Mouse (Mus musculus): ENCODE data around the gene Id1.

DNA sequence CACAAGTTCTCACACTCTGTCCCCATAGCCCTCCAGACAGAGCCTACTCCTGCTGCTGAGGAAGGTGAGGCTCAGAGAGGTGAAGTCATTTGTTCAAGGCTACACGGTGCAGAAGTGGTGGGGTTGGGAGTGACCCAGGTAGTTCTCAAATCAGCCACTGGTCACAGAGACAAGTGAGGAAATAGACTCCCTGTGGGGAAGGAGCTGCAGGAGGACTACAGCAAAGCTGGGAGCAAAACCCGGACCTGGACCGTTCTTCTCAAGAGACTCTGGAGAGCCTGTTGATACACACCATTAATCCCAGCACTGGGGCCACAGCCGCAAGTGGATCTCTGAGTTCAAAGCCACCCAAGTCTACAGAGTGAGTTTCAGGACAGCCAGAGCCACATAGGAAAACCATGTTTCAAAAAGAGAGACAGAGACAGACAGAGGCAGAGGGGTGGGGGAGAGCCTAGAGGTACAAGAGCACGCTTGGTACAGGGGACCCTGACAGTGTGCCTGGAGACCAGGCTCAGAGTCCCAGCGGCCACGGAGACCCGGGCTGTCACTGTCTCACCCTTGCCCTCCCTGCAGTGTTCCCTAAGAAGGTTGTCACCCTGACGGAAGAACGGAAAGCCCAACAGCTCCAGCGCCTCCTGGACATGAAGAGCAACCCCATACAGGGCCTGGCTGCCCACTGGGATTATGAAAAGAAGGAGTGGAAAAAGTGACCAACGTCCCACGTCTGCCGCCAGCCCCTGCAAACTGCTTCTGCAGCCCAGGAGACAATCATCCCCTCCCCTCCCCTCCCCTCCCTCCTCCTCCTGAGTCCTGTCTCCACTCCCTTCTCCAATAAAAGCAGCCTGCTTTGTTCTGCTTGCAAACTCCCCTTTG is 28.4 kb downstream of the Id1 start:
- TF ChIP-seq GATA1 (IDR thresholded peaks at IDR 0.05; ENCODE audit: low read length) = no peak
- no peak for TF ChIP-seq TAL1 (IDR thresholded peaks at IDR 0.05; ENCODE audit: low read length)

Measured in erythroblast, embryonic 14.5 days (primary cell).